In the genomic region with DNA sequence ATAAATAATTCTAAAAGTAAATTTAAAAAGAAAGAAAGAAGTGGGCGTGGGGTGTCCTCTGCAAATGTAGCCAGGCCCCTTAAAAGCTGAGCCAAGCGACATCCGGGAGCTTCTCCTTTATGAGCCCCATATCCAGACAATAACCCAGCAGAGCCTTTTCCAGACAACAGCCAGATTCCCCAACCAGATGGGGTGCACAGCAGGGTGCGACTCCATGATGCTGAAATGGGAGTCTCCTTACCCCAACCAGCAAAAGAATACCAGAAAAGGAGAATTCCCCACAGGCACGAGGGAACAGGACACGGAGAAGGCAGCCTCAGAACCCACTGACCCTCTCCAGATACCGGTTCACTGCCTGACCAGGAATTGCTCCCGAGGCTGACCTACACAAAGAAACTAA, we compare ENCODE assay signal across 15 mouse cellular contexts.
"Had no signal": no experiment of that assay in that cellular context is flagged by ENCODE, and none has a peak within 500 bp of the region (broad histone marks: within the 10 kb centered on the region; RNA-seq: fewer than 3 reads in every experiment).

No protein-coding gene starts in this region.

- H3K36me3 ChIP-seq: liver, embryonic 13.5 days had no signal

- H3K27me3 ChIP-seq: liver, embryonic 13.5 days had no signal

- DNase-seq: kidney, adult 9 months; kidney, postnatal 25 days; layer of hippocampus, postnatal 36 days; liver, embryonic 13.5 days; lung, adult 2 months; lung, postnatal 14 days; lung, postnatal 4 days; midbrain, embryonic 14.5 days; right cerebral cortex, postnatal 14 days; right cerebral cortex, postnatal 4 days; thymus, adult 2 months; thymus, postnatal 14 days; thymus, postnatal 4 days had no signal

- H3K4me3 ChIP-seq: layer of hippocampus, adult 2 months; left cerebral cortex, adult 2 months; liver, embryonic 13.5 days had no signal

- H3K9me3 ChIP-seq: liver, embryonic 13.5 days had no signal
